In genomic region chr13:69532893-69533404, GRCm38 (mm10) we compare ENCODE assay signal across 8 mouse cellular contexts. TPM values are rescaled to one million over a fixed set of nuclear protein-coding genes. Genes with fewer than 3 reads are reported as not detected.
DNase-seq lines count a peak whose midpoint lies in the region; ATAC-seq and TF ChIP-seq lines count a peak whose summit lies in the region.

No protein-coding gene starts in this region.

- H3K4me3 ChIP-seq in kidney, postnatal 0 days (replicated peaks; ENCODE audit: low read depth, low read length), result peak overlapping the region; percentile 89
- peak overlapping the region; percentile 54 for H3K4me3 ChIP-seq in cortical plate, adult 2 months (ENCODE audit: insufficient read depth, low read length)

- H3K9ac ChIP-seq in kidney, postnatal 0 days (ENCODE audit: low read depth, low read length), result peak overlapping the region; percentile 92

- peak overlapping the region; percentile 93; the same call in 1 of the 2 replicates for H3K27ac ChIP-seq in kidney, postnatal 0 days
- peak overlapping the region; percentile 92; the same call in 1 of the 2 replicates for H3K27ac ChIP-seq in cortical plate, adult 2 months (ENCODE audit: insufficient read depth, low read length)

- no peak for ATAC-seq in kidney, postnatal 0 days (replicated peaks; ENCODE audit: low FRiP score, low read depth)

- H3K9me3 ChIP-seq in kidney, postnatal 0 days (replicated peaks; ENCODE audit: low read length), result no peaks in the 10 kb centered on the region

- TF ChIP-seq CTCF in kidney, postnatal 0 days (IDR thresholded peaks at IDR 0.05; ENCODE audit: low read depth), result 0 out of 2 replicates have a peak, but pooled peaks have one; percentile 21
- no peak for TF ChIP-seq CTCF in cortical plate, adult 2 months (IDR thresholded peaks at IDR 0.05; ENCODE audit: extremely low read depth, insufficient read depth, low read length)

- no peak for DNase-seq in kidney, postnatal 0 days (ENCODE audit: low spot score)
- DNase-seq in kidney, adult 9 months, result no peak
- peak; percentile 67 for DNase-seq in induced T-regulatory cell, adult 2 months (ENCODE audit: low read depth)
- peak; percentile 47 for DNase-seq in naive thymus-derived CD4-positive, alpha-beta T cell, adult 2 months (ENCODE audit: low read depth)
- no peak for DNase-seq in retina, embryonic 14.5 days (ENCODE audit: low spot score)
- DNase-seq in spleen, postnatal 36 days (ENCODE audit: low spot score in 2 of 2), result no peak
- no peak for DNase-seq in layer of hippocampus, postnatal 25 days (ENCODE audit: extremely low spot score in 1 of 2, low spot score in 1 of 2)

- no peaks in the 10 kb centered on the region for H3K36me3 ChIP-seq in kidney, postnatal 0 days (ENCODE audit: insufficient read depth, low read length)

- H3K4me1 ChIP-seq in kidney, postnatal 0 days (replicated peaks; ENCODE audit: insufficient read depth, low read length), result peaks cover 19% of the 10 kb centered on the region
- H3K4me1 ChIP-seq in cortical plate, adult 2 months (ENCODE audit: control insufficient read depth, insufficient read depth, low read length), result peaks cover 19% of the 10 kb centered on the region

- no peak for TF ChIP-seq POLR2A in cortical plate, adult 2 months (IDR thresholded peaks at IDR 0.05; ENCODE audit: extremely low read depth, insufficient read depth, low read length)

- peak overlapping the region; percentile 96 for H3K4me2 ChIP-seq in kidney, postnatal 0 days (ENCODE audit: low read length)

- no peaks in the 10 kb centered on the region for H3K27me3 ChIP-seq in kidney, postnatal 0 days (ENCODE audit: insufficient read depth, low read length)

- WGBS in kidney, postnatal 0 days, result 2% methylated on average over 9 of the region's 9 CpGs

RNA-seq across cellular contexts. Expression of gene Nsun2, which starts 0.6 kb away (rescaled TPM):
- polyA plus RNA-seq in kidney, postnatal 0 days (2015; fragmentation: Nextera tagmentation; extraction: Ambion mirVana), result 82.0 and 86.6 TPM in 2 replicates
- 62.9 and 63.7 TPM in 2 replicates for polyA plus RNA-seq in cortical plate, adult 2 months (2012; rRNA removed)
- total RNA-seq in layer of hippocampus, postnatal 25 days (2021), result 10 to 100 TPM; 80.5 to 85.3 TPM

RNA-seq across cellular contexts. Expression of gene Tent4a, which starts 1.5 kb away (rescaled TPM):
- 4.7 and 5.0 TPM in 2 replicates for polyA plus RNA-seq in kidney, postnatal 0 days (2015; fragmentation: Nextera tagmentation; extraction: Ambion mirVana)
- polyA plus RNA-seq in cortical plate, adult 2 months (2012; rRNA removed), result 25.4 and 26.3 TPM in 2 replicates
- total RNA-seq in layer of hippocampus, postnatal 25 days (2021), result 10 to 100 TPM; 42.3 to 43.9 TPM

Comparison
In these comparisons a context has a peak if more than half of its experiments do, and no peak if none do; other contexts are left out.
1. DNase-seq: peak in induced T-regulatory cell, adult 2 months (single experiment) and naive thymus-derived CD4-positive, alpha-beta T cell, adult 2 months (single experiment); none in kidney, postnatal 0 days (single experiment), kidney, adult 9 months (single experiment), retina, embryonic 14.5 days (single experiment), spleen, postnatal 36 days (0 of 2) and layer of hippocampus, postnatal 25 days (0 of 2).